Comparison of ENCODE assay signal across 8 mouse cellular contexts in the genomic region with DNA sequence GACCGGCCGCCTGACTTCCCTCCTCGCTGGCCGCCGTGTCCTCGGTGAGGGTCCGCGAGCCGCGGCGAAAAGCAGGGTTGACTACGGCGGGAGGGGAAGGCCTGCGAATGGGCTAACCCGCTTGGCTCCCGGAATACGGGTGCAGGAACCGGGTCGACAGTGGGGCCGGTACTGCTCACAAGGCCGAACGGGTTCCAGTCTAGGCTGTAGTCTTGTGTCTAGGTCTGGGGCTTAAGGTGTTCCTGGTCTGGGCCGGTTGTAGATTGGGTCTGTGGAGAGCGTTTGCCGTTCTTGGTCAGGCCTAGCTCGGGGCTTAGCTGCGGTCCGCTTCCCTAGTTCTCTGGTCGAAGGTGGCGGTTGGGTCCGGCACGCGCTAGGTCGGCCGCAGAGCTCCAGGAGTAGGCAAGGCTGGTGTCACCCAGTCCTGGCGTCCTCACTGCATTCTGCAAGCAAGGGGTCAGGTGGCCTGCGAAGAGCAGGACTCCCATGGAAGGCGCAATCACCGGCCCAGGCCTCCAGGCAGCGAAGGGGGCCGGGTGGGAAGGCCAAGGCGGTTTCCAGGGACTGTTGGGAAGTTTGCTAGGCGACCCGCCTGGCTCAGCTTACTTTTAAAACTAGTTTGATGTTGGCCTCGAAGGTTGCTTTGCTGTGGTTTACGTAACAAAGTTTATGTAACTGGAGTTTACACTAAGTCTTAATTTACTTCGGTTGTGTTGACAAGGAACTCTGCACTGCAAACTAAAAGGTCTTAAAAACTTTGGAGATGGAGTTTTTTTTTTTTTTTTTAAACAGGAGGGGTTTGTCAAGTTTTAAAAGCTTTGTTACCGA. TPM values are rescaled to one million over a fixed set of nuclear protein-coding genes. Genes with fewer than 3 reads are reported as not detected.
DNase-seq lines count a peak whose midpoint lies in the region; ATAC-seq and TF ChIP-seq lines count a peak whose summit lies in the region.

No protein-coding gene starts in this region.

- no peaks in the 10 kb centered on the region for H3K9me3 ChIP-seq in ES-Bruce4 (replicated peaks; ENCODE audit: control insufficient read depth, insufficient read depth, low read length, poor library complexity, severe bottlenecking)
- no peaks in the 10 kb centered on the region for H3K9me3 ChIP-seq in heart, embryonic 13.5 days

- H3K4me2 ChIP-seq in heart, embryonic 13.5 days, result peak overlapping the region; percentile 81

- peaks cover 2% of the 10 kb centered on the region for H3K4me1 ChIP-seq in ES-Bruce4 (ENCODE audit: control insufficient read depth, insufficient read depth, low read length)
- H3K4me1 ChIP-seq in heart, embryonic 13.5 days, result peaks cover 48% of the 10 kb centered on the region

- no peak for TF ChIP-seq CTCF in ES-Bruce4 (IDR thresholded peaks at IDR 0.05; ENCODE audit: low read depth, low read length)

- peak overlapping the region; percentile 96 for H3K4me3 ChIP-seq in ES-Bruce4 (ENCODE audit: low read depth, low read length)
- H3K4me3 ChIP-seq in heart, embryonic 13.5 days, result peak overlapping the region; percentile 81

- peaks cover 1% of the 10 kb centered on the region; the same call in 1 of the 2 replicates for H3K36me3 ChIP-seq in ES-Bruce4 (ENCODE audit: control insufficient read depth, insufficient read depth, low read length, poor library complexity, severe bottlenecking)
- no peaks in the 10 kb centered on the region for H3K36me3 ChIP-seq in heart, embryonic 13.5 days

- no peak for TF ChIP-seq EP300 in ES-Bruce4 (IDR thresholded peaks at IDR 0.05; ENCODE audit: insufficient read depth, low read depth, low read length)

- ATAC-seq in heart, embryonic 13.5 days (ENCODE audit: extremely low read depth, insufficient number of reproducible peaks, low FRiP score, low TSS enrichment), result peak; percentile 54

- no peaks in the 10 kb centered on the region for H3K27me3 ChIP-seq in ES-Bruce4 (ENCODE audit: control insufficient read depth, insufficient read depth, low read length, poor library complexity, severe bottlenecking)
- no peaks in the 10 kb centered on the region for H3K27me3 ChIP-seq in heart, embryonic 13.5 days (replicated peaks)

- 1% methylated on average over 48 of the region's 48 CpGs for WGBS in heart, embryonic 13.5 days

- peak overlapping the region; percentile 83 for H3K9ac ChIP-seq in ES-Bruce4 (ENCODE audit: low read depth, poor library complexity, severe bottlenecking)
- peak overlapping the region; percentile 94 for H3K9ac ChIP-seq in heart, embryonic 13.5 days

- peak; percentile 59 for DNase-seq in cerebellum, adult 11-12 months
- DNase-seq in cerebellum, adult 11 months, result no peak
- DNase-seq in embryo, embryonic 11 days, result peak; percentile 37
- DNase-seq in kidney, postnatal 36 days, result peak; percentile 54 to 70
- DNase-seq in mesoderm, embryonic 11.5 days (ENCODE audit: low read depth, low spot score), result peak; percentile 41
- DNase-seq in right cerebral cortex, postnatal 36 days (ENCODE audit: low spot score in 2 of 2), result no peak

- peak overlapping the region; percentile 89 for H3K27ac ChIP-seq in ES-Bruce4 (ENCODE audit: insufficient read depth, low read length)
- H3K27ac ChIP-seq in heart, embryonic 13.5 days (replicated peaks), result peak overlapping the region; percentile 97

- TF ChIP-seq POLR2A in ES-Bruce4 (IDR thresholded peaks at IDR 0.05; ENCODE audit: insufficient read depth, low read length), result no peak

RNA-seq across cellular contexts. Expression of a gene that starts 0.6 kb away (rescaled TPM):
- not detected in 2 replicates for polyA plus RNA-seq in ES-Bruce4 (2011; ENCODE audit: insufficient read depth, insufficient read length, low read depth, missing spikeins)
- not detected in 2 replicates for polyA plus RNA-seq in heart, embryonic 13.5 days (2015; fragmentation: Nextera tagmentation; extraction: Ambion mirVana)

RNA-seq across cellular contexts. Expression of a gene that starts 0.8 kb away (rescaled TPM):
- polyA plus RNA-seq in ES-Bruce4 (2011; ENCODE audit: insufficient read depth, insufficient read length, low read depth, missing spikeins), result 198 and 208 TPM in 2 replicates
- polyA plus RNA-seq in heart, embryonic 13.5 days (2015; fragmentation: Nextera tagmentation; extraction: Ambion mirVana), result 86.4 and 90.0 TPM in 2 replicates

Comparison
In these comparisons a context has a peak if more than half of its experiments do, and no peak if none do; other contexts are left out.
1. DNase-seq: peak in cerebellum, adult 11-12 months (single experiment), embryo, embryonic 11 days (single experiment), kidney, postnatal 36 days (2 of 2) and mesoderm, embryonic 11.5 days (single experiment); none in cerebellum, adult 11 months (single experiment) and right cerebral cortex, postnatal 36 days (0 of 2).